Mouse (Mus musculus): Measurements from ENCODE around the gene Usp15. TPM values are rescaled to one million over a fixed set of nuclear protein-coding genes. Genes with fewer than 3 reads are reported as not detected.

The Usp15 gene
- total RNA-seq, 4 experiments from 2014 or later: 92.7 to 102 (median 94.7) TPM

GRCm38 (mm10) chr10:123108121-123108520 is 88.7 kb downstream of the Usp15 start:
- no peak for DNase-seq (ENCODE audit: low spot score)

GRCm38 (mm10) chr10:123101303-123101702 is 95.5 kb downstream of the Usp15 start:
- no peak for DNase-seq (ENCODE audit: low spot score)

- DNase-seq (ENCODE audit: low spot score): no peak
Measured at GRCm38 (mm10) chr10:123100584-123100983, 96.2 kb downstream of the Usp15 start.

GRCm38 (mm10) chr10:123094504-123094903 is 102.3 kb downstream of the Usp15 start:
- DNase-seq (ENCODE audit: low spot score): no peak

GRCm38 (mm10) chr10:123092577-123092976 is 104.2 kb downstream of the Usp15 start:
- DNase-seq (ENCODE audit: low spot score): no peak

- peak; percentile 40 for DNase-seq (ENCODE audit: low spot score)
Measured at GRCm38 (mm10) chr10:123091737-123092136, 105.1 kb downstream of the Usp15 start.

GRCm38 (mm10) chr10:123089425-123089930 is 107.3 kb downstream of the Usp15 start:
- DNase-seq (ENCODE audit: low spot score): no peak

GRCm38 (mm10) chr10:123086847-123087246 is 109.9 kb downstream of the Usp15 start:
- DNase-seq (ENCODE audit: low spot score): no peak

- peak; percentile 54 for DNase-seq (ENCODE audit: low spot score)
Measured at GRCm38 (mm10) chr10:123084900-123085641, 111.7 kb downstream of the Usp15 start.

- DNase-seq (ENCODE audit: low spot score): no peak
Measured at GRCm38 (mm10) chr10:123084307-123084706, 112.5 kb downstream of the Usp15 start.

- peak; percentile 95 for DNase-seq (ENCODE audit: low spot score)
Measured at GRCm38 (mm10) chr10:123076245-123077023, 120.4 kb downstream of the Usp15 start, which contains the start of gene Mon2. Gene Mon2 (minus strand): TSS chr10:123076505.

- no peak for DNase-seq (ENCODE audit: low spot score)
Measured at GRCm38 (mm10) chr10:123075751-123076242, 121.0 kb downstream of the Usp15 start.

- no peak for DNase-seq (ENCODE audit: low spot score)
Measured at GRCm38 (mm10) chr10:123071997-123072396, 124.8 kb downstream of the Usp15 start.

GRCm38 (mm10) chr10:123063021-123063420 is 133.8 kb downstream of the Usp15 start:
- no peak for DNase-seq (ENCODE audit: low spot score)

- DNase-seq (ENCODE audit: low spot score): peak; percentile 73
Measured at GRCm38 (mm10) chr10:123060831-123061230, 136.0 kb downstream of the Usp15 start.

GRCm38 (mm10) chr10:123057082-123057481 is 139.7 kb downstream of the Usp15 start:
- no peak for DNase-seq (ENCODE audit: low spot score)

GRCm38 (mm10) chr10:123056463-123056862 is 140.3 kb downstream of the Usp15 start:
- DNase-seq (ENCODE audit: low spot score): no peak

GRCm38 (mm10) chr10:123055205-123056000 is 141.4 kb downstream of the Usp15 start:
- DNase-seq (ENCODE audit: low spot score): no peak

Data from heart, adult 8-10 months (tissue).